Mouse (Mus musculus) activated CD4-positive, CD25-positive, alpha-beta regulatory T cell, adult 9 weeks (primary cell): ENCODE results near the gene Timp4. TPM values are rescaled to one million over a fixed set of nuclear protein-coding genes. Genes with fewer than 3 reads are reported as not detected.

ENCODE experiments used
- polyA plus RNA-seq: library from polyadenylated mRNA; unstranded; fragments of 100-300 nt; shearing (Covaris generic); gene quantifications from one replicate; pipeline ENCODE4 v1.2.1, GENCODE M21; 2017

The Timp4 gene
- polyA plus RNA-seq, result not detected

GRCm38 (mm10) chr6:115252099-115252873 lies at the start of gene Timp4:
Gene Timp4, minus strand, starts transcription at chr6:115252205.

DNA sequence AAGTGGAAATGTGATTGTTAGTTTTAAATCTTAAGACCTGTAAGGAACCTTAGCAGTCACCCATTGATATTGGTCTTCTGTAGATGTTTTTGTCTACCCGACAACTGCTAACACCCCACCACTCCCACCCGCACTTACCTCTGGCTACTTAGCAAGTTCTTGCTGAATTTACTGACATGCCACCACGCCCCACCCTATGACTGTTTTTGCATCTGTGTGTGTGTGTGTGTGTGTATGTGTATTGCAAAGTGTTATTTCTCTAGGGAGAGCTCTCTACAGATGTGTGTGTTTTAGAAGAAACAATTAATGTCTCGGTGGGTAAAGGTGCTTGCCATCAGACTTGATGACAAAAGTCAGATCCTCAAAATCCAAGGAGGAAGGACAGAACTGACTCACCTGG lies 25.0 kb downstream of the Timp4 start, which contains the start of gene Gm17482:
TSS of gene Gm17482 (plus strand) at position 301 of the 400 bp plus-strand sequence.

Other genes with a start within 250 kb of the Timp4 start
- gene Tamm41, start 214.3 kb downstream of the Timp4 start, polyA plus RNA-seq, result 31.0 TPM
- not detected for gene Syn2, start 117.3 kb downstream of the Timp4 start, polyA plus RNA-seq
- gene Gm17482, start 24.9 kb downstream of the Timp4 start, polyA plus RNA-seq, result not detected
- 0.67 TPM for gene Pparg, start 108.7 kb upstream of the Timp4 start, polyA plus RNA-seq